Mouse (Mus musculus) heart, embryonic 12.5 days (tissue): Measurements from ENCODE around the gene Ndufs4. TPM values are rescaled to one million over a fixed set of nuclear protein-coding genes. Genes with fewer than 3 reads are reported as not detected.
"Not testable (repeated sequence)": the region's sequence is repeated elsewhere in the genome, so short reads cannot be mapped to it uniquely, and the experiment has no call there.

Experiments used
- ATAC-seq: fragments of 200-750 bp; cut with Nextera tagmentation; 2 replicates; pipeline ENCODE4 v1.8.0; 2017; ENCODE audit warnings: moderate TSS enrichment, moderate library complexity; ENCODE audit not compliant: insufficient number of reproducible peaks, low FRiP score
- H3K27ac ChIP-seq: fragments of 300-500 bp; sonication (generic); 2 replicates; pipeline ENCODE4 v1.5.1; 2016; ENCODE audit warnings: mild to moderate bottlenecking, moderate library complexity; ENCODE audit not compliant: poor library complexity, severe bottlenecking
- H3K27me3 ChIP-seq: fragments of 300-500 bp; sonication (generic); replicated peaks from 2 replicates; pipeline ENCODE4 v1.6.1; 2016; ENCODE audit warnings: mild to moderate bottlenecking, moderate library complexity
- H3K36me3 ChIP-seq: fragments of 300-500 bp; sonication (generic); 2 replicates; pipeline ENCODE4 v1.6.1; 2016; ENCODE audit warnings: mild to moderate bottlenecking, moderate library complexity
- H3K4me1 ChIP-seq: fragments of 300-500 bp; sonication (generic); replicated peaks from 2 replicates; pipeline ENCODE4 v1.6.1; 2016; ENCODE audit warnings: mild to moderate bottlenecking
- H3K4me2 ChIP-seq: fragments of 300-500 bp; sonication (generic); 2 replicates; pipeline ENCODE4 v1.6.1; 2016; ENCODE audit warnings: mild to moderate bottlenecking, moderate library complexity
- H3K4me3 ChIP-seq: fragments of 300-500 bp; sonication (generic); 2 replicates; pipeline ENCODE4 v1.5.1; 2016; ENCODE audit warnings: mild to moderate bottlenecking
- H3K9ac ChIP-seq: fragments of 300-500 bp; sonication (generic); 2 replicates; pipeline ENCODE4 v1.6.1; 2016; ENCODE audit warnings: mild to moderate bottlenecking, moderate library complexity
- H3K9me3 ChIP-seq: fragments of 300-500 bp; sonication (generic); replicated peaks from 2 replicates; pipeline ENCODE4 v1.6.1; 2016; ENCODE audit warnings: mild to moderate bottlenecking, moderate library complexity
- WGBS: fragments of 180-500 bp; shearing (Covaris S2); methylation state at CpG from one replicate; pipeline ENCODE4 v1.1.7; 2016; 5-methylcytosine and 5-hydroxymethylcytosine counted together
- polyA plus RNA-seq: library from polyadenylated mRNA; unstranded; fragments of >200 nt; fragmentation: Nextera tagmentation; extraction: Ambion mirVana; gene quantifications from 2 replicates; pipeline ENCODE4 v1.2.1, GENCODE M21; 2016

Ndufs4 gene
- polyA plus RNA-seq, 1 experiment from 2014 or later, result 384 TPM

DNA sequence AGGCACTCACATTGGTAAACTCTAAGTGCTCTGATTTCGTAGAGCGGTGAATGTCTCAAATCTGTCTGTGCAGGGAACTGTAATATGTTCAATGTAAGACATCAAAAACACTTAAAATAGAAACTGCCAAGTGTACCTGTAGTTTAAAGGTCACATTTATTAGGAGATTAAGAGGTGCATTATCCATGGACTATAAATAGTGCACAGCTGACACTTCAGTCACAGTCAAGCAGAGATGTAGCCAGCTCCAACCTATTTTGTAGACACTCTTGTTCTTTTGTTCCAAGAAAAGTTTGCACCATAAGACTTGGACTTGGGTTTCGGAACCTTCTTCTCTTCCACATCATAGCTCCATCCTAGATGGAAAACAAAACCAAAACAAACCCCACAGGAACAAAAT lies 99.5 kb downstream of the Ndufs4 start:
- H3K9me3 ChIP-seq, result no peaks in the 10 kb centered on the region
- peaks cover 7% of the 10 kb centered on the region for H3K4me1 ChIP-seq
- WGBS, result 48% methylated on average over 3 of the region's 3 CpGs
- no peak overlapping the region for H3K4me3 ChIP-seq
- H3K4me2 ChIP-seq, result no peak overlapping the region
- no peak for ATAC-seq
- H3K9ac ChIP-seq, result no peak overlapping the region
- H3K27ac ChIP-seq, result peak overlapping the region; percentile 87
- H3K27me3 ChIP-seq, result no peaks in the 10 kb centered on the region
- peaks cover 25% of the 10 kb centered on the region for H3K36me3 ChIP-seq

DNA sequence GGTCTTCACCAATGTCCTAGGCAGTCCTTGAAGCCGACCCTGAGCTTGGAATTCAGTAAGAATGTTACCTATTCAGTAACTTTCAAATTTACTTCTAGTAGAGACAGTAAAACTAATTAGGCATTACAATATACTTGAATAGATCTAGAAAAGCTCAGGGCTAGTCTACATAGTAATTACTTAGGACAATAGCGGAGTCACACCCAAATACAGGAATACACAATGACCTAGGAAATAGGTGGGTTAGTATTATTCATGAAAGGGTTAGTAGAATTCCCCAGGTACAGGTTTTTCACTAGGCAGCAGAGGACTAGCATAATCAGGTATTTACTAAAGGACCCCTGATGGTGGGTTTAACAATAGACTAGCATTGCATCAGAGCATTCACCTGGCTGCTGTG lies 109.4 kb downstream of the Ndufs4 start:
- not testable (repeated sequence) for H3K4me1 ChIP-seq, H3K27ac ChIP-seq, H3K9me3 ChIP-seq, H3K4me2 ChIP-seq, H3K4me3 ChIP-seq, ATAC-seq, H3K27me3 ChIP-seq, H3K9ac ChIP-seq
- 94% methylated on average over 2 of the region's 2 CpGs for WGBS
- H3K36me3 ChIP-seq, result peaks cover 12% of the 10 kb centered on the region

DNA sequence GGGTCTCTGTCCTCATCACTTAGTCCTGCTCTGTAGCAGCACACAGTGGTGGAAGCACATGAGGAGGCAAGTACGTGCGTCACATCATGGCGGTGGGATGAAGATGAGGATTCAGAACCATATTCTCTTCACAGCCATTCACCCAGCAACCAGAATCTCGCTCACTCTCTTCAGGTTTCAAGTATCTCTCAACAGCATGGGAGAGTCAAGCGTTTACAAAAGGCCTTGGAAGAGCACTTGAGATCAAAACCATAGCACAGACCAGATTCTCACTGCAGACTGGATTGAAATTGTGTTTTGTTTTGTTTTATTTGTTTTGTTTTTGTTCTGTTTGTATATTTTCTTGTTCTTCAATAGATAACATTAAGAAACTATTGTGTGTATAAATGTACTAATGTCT lies 110.8 kb downstream of the Ndufs4 start:
- H3K9me3 ChIP-seq, result no peaks in the 10 kb centered on the region
- H3K4me1 ChIP-seq, result no peaks in the 10 kb centered on the region
- peaks cover 5% of the 10 kb centered on the region; the same call in 1 of the 2 replicates for H3K36me3 ChIP-seq
- H3K27me3 ChIP-seq, result no peaks in the 10 kb centered on the region
- no peak overlapping the region for H3K27ac ChIP-seq
- H3K9ac ChIP-seq, result no peak overlapping the region
- ATAC-seq, result no peak
- 86% methylated on average over 5 of the region's 5 CpGs for WGBS
- H3K4me2 ChIP-seq, result no peak overlapping the region
- H3K4me3 ChIP-seq, result no peak overlapping the region

DNA sequence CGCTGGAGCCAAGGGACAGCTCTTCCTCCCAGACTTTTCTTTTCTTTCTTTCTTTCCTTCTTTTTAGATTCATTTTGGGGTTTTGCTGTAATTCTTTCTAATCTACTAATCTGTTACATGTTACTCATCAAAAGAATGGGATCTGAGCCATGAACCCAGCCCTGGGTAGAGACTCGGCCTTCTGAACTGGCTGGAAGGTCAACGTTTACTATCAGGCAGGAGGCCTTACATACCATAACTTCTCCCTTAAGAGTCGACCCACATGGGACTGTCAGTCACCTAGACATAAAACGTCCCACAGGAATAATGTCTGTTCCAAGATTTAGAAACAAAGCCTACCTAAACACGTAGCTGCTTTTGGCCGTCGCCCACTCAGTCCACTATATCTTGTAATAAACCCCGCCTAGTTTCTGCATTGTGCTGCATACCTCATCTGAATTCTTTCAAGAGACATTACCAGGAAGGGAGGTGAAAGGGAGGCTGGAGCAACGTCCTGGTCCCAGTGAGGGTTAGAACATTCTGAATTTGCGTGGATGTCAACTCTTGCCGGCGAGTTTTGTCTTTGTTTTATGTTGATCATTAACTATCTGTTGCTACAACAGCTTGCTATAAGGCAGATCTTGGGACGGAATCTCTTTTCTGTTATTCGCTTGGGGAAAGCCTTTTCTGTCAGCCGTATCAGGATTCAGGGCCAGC lies 116.5 kb downstream of the Ndufs4 start:
- Histone ChIP-seq H3K9ac (no peak overlapping the region), H3K9me3 (no peaks in the 10 kb centered on the region), H3K36me3 (no peaks in the 10 kb centered on the region), H3K4me3 (no peak overlapping the region), H3K27me3 (no peaks in the 10 kb centered on the region), H3K4me1 (0 out of 2 replicates have a peak, but pooled peaks cover 4% of the 10 kb centered on the region), H3K27ac (no peak overlapping the region), H3K4me2 (no peak overlapping the region)
- WGBS, result 75% methylated on average over 16 of the region's 16 CpGs
- ATAC-seq, result no peak

DNA sequence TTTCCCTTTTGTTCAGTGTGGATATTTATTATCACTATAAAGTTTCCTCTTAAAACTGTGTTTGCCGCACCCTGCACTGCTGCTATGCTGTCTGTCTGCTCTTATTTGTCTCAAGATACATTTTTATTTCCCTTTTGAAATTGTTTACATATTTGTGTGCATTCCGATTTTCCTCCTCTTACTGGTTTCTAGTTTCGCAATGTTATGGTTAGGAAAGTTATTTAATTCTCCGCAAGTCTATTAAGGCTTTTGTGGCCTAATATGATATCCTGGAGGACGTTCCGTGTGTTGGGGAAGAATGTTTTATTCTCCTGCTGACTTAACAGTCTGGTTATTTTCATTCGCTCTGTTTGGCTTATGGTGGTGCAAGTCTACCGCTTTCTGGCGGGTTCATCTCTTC lies 120.3 kb downstream of the Ndufs4 start:
- H3K27me3 ChIP-seq, result no peaks in the 10 kb centered on the region
- H3K36me3 ChIP-seq, result no peaks in the 10 kb centered on the region
- WGBS, result 85% methylated on average over 9 of the region's 9 CpGs
- 0 out of 2 replicates have a peak, but pooled peaks cover 4% of the 10 kb centered on the region for H3K4me1 ChIP-seq
- no peak overlapping the region for H3K4me2 ChIP-seq
- H3K27ac ChIP-seq, result no peak overlapping the region
- H3K9ac ChIP-seq, result no peak overlapping the region
- ATAC-seq, result no peak
- H3K4me3 ChIP-seq, result no peak overlapping the region
- H3K9me3 ChIP-seq, result no peaks in the 10 kb centered on the region

DNA sequence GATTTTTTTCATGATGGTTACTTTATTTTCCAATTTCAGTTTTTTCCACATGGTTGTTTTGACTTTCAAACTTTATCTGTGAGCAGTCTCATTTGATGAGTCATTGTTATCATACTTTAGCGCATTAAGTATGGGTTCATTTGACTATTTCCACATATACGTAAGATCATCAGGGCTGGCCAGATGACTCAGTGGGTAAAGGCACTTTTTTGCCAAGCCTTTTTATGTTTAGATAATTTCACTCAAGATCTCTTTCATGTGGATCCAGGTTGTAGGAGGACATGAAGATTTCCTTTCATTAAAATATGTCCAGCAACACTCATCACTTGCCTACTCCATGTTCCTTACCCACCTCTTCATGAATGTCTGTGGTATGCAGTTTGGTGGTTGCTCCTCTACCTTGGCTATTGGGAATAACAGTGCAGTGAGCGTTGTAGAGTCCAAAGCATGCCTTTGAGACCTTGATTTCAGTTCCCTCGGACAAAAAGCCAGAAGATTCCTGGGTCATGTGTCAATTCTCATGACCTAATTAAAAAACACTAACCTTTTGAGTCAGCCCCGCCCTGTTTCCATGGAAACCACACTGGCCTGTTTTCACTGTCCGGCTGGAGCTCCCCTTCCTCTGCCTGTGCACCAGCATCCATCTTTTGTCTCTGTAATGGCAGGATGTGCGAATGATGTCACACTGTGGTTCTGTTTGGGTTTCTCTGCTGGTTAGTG lies 127.4 kb downstream of the Ndufs4 start:
- no peaks in the 10 kb centered on the region for H3K4me1 ChIP-seq
- H3K27me3 ChIP-seq, result no peaks in the 10 kb centered on the region
- no peak overlapping the region for H3K4me2 ChIP-seq
- H3K9me3 ChIP-seq, result no peaks in the 10 kb centered on the region
- H3K4me3 ChIP-seq, result no peak overlapping the region
- no peak for ATAC-seq
- no peaks in the 10 kb centered on the region for H3K36me3 ChIP-seq
- no peak overlapping the region for H3K9ac ChIP-seq
- WGBS, result 75% methylated on average over 7 of the region's 7 CpGs
- H3K27ac ChIP-seq, result no peak overlapping the region

DNA sequence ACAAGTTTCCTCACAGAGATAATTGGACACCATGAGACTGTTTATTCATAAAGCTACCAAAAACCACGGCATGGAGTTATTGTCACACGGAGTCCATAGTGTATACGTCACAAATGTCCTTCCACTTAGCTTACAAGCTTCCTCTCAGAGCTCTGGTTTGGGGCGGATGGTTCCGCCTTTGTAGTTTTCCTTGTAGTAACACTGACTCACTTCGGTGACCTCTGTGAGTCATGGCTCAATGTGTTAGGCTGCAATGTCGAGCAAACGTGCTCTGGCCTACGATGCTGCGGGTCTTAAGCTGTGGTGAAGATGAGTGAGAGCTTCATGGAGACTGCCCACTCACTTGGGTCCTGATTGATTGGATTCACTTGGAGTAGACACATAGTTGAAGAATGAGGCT lies 133.4 kb downstream of the Ndufs4 start:
- no peaks in the 10 kb centered on the region for H3K27me3 ChIP-seq
- H3K4me3 ChIP-seq, result no peak overlapping the region
- H3K27ac ChIP-seq, result no peak overlapping the region
- no peak overlapping the region for H3K9ac ChIP-seq
- no peaks in the 10 kb centered on the region for H3K4me1 ChIP-seq
- whole genome bisulfite sequencing, result 83% methylated on average over 10 of the region's 10 CpGs
- ATAC-seq, result no peak
- no peaks in the 10 kb centered on the region for H3K9me3 ChIP-seq
- no peak overlapping the region for H3K4me2 ChIP-seq
- H3K36me3 ChIP-seq, result no peaks in the 10 kb centered on the region

Other genes with a start within 250 kb of the Ndufs4 start
- gene Fst, start 70.7 kb upstream of the Ndufs4 start, polyA plus RNA-seq, result 9.1 and 11.4 TPM in 2 replicates